Mouse (Mus musculus) heart, postnatal 36 days (tissue): ENCODE measurements around the gene Abca1. TPM values are rescaled to one million over a fixed set of nuclear protein-coding genes. Genes with fewer than 3 reads are reported as not detected.

Experiments used
- DNase-seq, 2 experiments: peaks; one replicate each; pipeline ENCODE4 v3.0.0; 2021 to 2022
- intact Hi-C: fragments of 180-260 bp; cut with DNase I; formaldehyde crosslinking; loops from one replicate; pipeline ENCODE4 v1.15.1; 2025
- total RNA-seq, 2 experiments: library from RNA; stranded (reverse); gene quantifications; 2 replicates each; pipeline ENCODE4 v1.2.3; 2021

Gene Abca1
- total RNA-seq, 2 experiments from 2014 or later = 24.6 to 26.3 TPM

GRCm38 (mm10) chr4:53152655-53153054, 7.0 kb downstream of the Abca1 start:
- intact Hi-C loops = no loop called here
- no peak for DNase-seq

- intact Hi-C loops = no loop called here
- DNase-seq = no peak
Measured at GRCm38 (mm10) chr4:53150516-53150915, 9.2 kb downstream of the Abca1 start.

GRCm38 (mm10) chr4:53149644-53150043, 10.1 kb downstream of the Abca1 start:
- intact Hi-C loops = no loop called here
- no peak for DNase-seq

GRCm38 (mm10) chr4:53148817-53149216, 10.9 kb downstream of the Abca1 start:
- intact Hi-C loops = no loop called here
- peak in 1 of 2 experiments; percentile 6 for DNase-seq

GRCm38 (mm10) chr4:53147454-53147853, 12.2 kb downstream of the Abca1 start:
- intact Hi-C loops = loop anchor here (2.0 kb wide), 1 partner anchor 19 kb away; no protein-coding TSS in a partner anchor
- DNase-seq = peak in 1 of 2 experiments; percentile 14

GRCm38 (mm10) chr4:53147046-53147445, 12.6 kb downstream of the Abca1 start:
- no peak for DNase-seq
- intact Hi-C loops = loop anchor here (2.0 kb wide), 1 partner anchor 18 kb away; no protein-coding TSS in a partner anchor

- DNase-seq = peak in 1 of 2 experiments; percentile 5
- intact Hi-C loops = loop anchor here (2.0 kb wide), 1 partner anchor 18 kb away; no protein-coding TSS in a partner anchor
Measured at GRCm38 (mm10) chr4:53146227-53146949, 13.3 kb downstream of the Abca1 start.

GRCm38 (mm10) chr4:53145434-53146168, 14.1 kb downstream of the Abca1 start:
- intact Hi-C loops = loop anchor here (2.0 kb wide), 1 partner anchor 17 kb away; no protein-coding TSS in a partner anchor
- peak in 1 of 2 experiments; percentile 0 for DNase-seq

- intact Hi-C loops = no loop called here
- no peak for DNase-seq
Measured at GRCm38 (mm10) chr4:53144571-53144970, 15.1 kb downstream of the Abca1 start.

GRCm38 (mm10) chr4:53144021-53144420, 15.7 kb downstream of the Abca1 start:
- intact Hi-C loops = no loop called here

GRCm38 (mm10) chr4:53140678-53141077, 19.0 kb downstream of the Abca1 start:
- intact Hi-C loops = no loop called here
- no peak for DNase-seq

More at GRCm38 (mm10) chr4:53144021-53144420, 15.7 kb downstream of the Abca1 start:
- DNase-seq = no peak

- DNase-seq = no peak
- intact Hi-C loops = no loop called here
Measured at GRCm38 (mm10) chr4:53139495-53139894, 20.2 kb downstream of the Abca1 start.

GRCm38 (mm10) chr4:53138974-53139373, 20.7 kb downstream of the Abca1 start:
- intact Hi-C loops = no loop called here
- DNase-seq = no peak

GRCm38 (mm10) chr4:53137087-53137486, 22.6 kb downstream of the Abca1 start:
- no peak for DNase-seq
- intact Hi-C loops = no loop called here

GRCm38 (mm10) chr4:53134816-53135215, 24.9 kb downstream of the Abca1 start:
- intact Hi-C loops = no loop called here
- no peak for DNase-seq

GRCm38 (mm10) chr4:53133995-53134394, 25.7 kb downstream of the Abca1 start:
- no peak for DNase-seq
- intact Hi-C loops = no loop called here

- DNase-seq = no peak
- intact Hi-C loops = no loop called here
Measured at GRCm38 (mm10) chr4:53131538-53131937, 28.2 kb downstream of the Abca1 start.

- intact Hi-C loops = no loop called here
- DNase-seq = no peak
Measured at GRCm38 (mm10) chr4:53130622-53131517, 28.8 kb downstream of the Abca1 start.

- intact Hi-C loops = loop anchor here (2.0 kb wide), 1 partner anchor 17 kb away; no protein-coding TSS in a partner anchor
- no peak for DNase-seq
Measured at GRCm38 (mm10) chr4:53129716-53130301, 29.9 kb downstream of the Abca1 start.

- intact Hi-C loops = no loop called here
- no peak for DNase-seq
Measured at GRCm38 (mm10) chr4:53127266-53127665, 32.4 kb downstream of the Abca1 start.
